Mouse (Mus musculus) bone marrow macrophage, adult 2 months (primary cell): ENCODE data around the gene Med21.

Experiments
- CTCF ChIP-seq: IDR thresholded peaks from 2 replicates; pipeline ENCODE4 v1.5.1; 2012; ENCODE audit warnings: low read depth, mild to moderate bottlenecking, low read length, moderate library complexity
- POLR2A ChIP-seq: IDR thresholded peaks from 2 replicates; pipeline ENCODE4 v1.6.1; 2012; ENCODE audit warnings: mild to moderate bottlenecking, low read depth, low read length, borderline replicate concordance

DNA sequence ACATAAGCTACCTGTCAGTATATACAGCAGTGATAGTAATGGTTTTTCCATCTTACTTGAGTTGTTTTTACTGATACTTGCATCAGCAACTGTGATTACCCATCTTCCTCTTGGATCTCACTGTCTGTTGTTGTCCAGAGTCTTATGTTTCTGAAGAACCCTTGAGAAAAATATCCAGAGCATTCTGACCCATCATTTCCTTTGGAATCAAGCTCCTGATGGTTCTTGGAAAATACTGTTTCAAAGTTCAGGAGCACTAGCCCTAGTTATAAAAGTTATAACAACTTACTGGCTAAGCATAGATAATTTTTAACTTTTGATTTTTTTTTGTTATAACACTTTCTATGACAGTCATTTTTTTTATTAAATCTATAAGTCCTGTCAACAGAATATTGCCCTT lies 9.1 kb downstream of the Med21 start:
- TF ChIP-seq CTCF (no peak), POLR2A (no peak)
